Mouse (Mus musculus) cerebellum, adult 2 months (tissue): ENCODE measurements around the gene Med13.

Experiments used
- CTCF ChIP-seq: fragments of 200-500 bp; IDR thresholded peaks from 2 replicates; pipeline ENCODE4 v1.5.1; 2011; ENCODE audit warnings: low read depth, mild to moderate bottlenecking, control low read depth, low read length, moderate library complexity, borderline replicate concordance; ENCODE audit not compliant: insufficient read depth
- POLR2A ChIP-seq: fragments of 200-500 bp; IDR thresholded peaks from 2 replicates; pipeline ENCODE4 v1.6.1; 2011; ENCODE audit warnings: low read length, control low read depth, borderline replicate concordance; ENCODE audit not compliant: insufficient read depth

DNA sequence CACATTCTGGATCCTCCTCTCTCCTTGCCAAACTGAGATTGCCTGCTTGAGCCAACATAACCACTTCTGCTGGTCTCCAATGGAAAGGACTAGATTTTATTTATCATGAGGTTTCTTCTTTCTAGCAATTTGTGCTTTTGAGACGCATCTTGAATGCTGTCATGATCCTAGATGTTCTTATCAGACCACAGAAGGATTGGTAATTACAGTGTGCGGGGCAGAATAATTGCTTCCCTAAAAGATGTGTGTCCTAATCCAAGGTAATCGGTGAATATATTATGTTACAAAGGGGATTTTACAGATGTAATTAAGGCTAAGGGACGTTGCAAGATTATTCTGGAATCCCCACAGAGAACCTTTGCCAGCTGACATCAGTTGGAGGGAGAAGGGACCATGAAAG is 21.6 kb upstream of the Med13 start:
- TF ChIP-seq CTCF (no peak), POLR2A (no peak)
